Mouse (Mus musculus) heart, postnatal 0 days (tissue): ENCODE measurements at regions not wholly inside any gene's neighbourhood (a gene's known extent, or its start where the extent isn't known, plus 50 kb on each side); places are given as distances from the start of the nearest gene placed in this dataset.

Experiments
- CTCF ChIP-seq: IDR thresholded peaks from 2 replicates; pipeline ENCODE4 v1.5.1; 2016; ENCODE audit warnings: antibody characterized with exemption, control low read depth, low read depth
- EP300 ChIP-seq: IDR thresholded peaks from 2 replicates; pipeline ENCODE4 v1.6.1; 2016; ENCODE audit warnings: antibody characterized with exemption, low read depth

- TF ChIP-seq CTCF: peak; percentile 16; the same call in 1 of the 2 replicates
- no peak for TF ChIP-seq EP300
These were observed 57.2 kb upstream of the Zfp280d start for GRCm38 (mm10) chr9:72217296-72218028.
